Mouse (Mus musculus): Measurements from ENCODE around the gene Cxcl17. TPM values are rescaled to one million over a fixed set of nuclear protein-coding genes. Genes with fewer than 3 reads are reported as not detected.
"Not testable (repeated sequence)": the region's sequence is repeated elsewhere in the genome, so short reads cannot be mapped to it uniquely, and the experiment has no call there.

Gene Cxcl17
- polyA plus RNA-seq (2012; rRNA removed), result not detected in 2 replicates

- no peak for TF ChIP-seq POLR2A (IDR thresholded peaks at IDR 0.05; ENCODE audit: extremely low read depth, insufficient read depth, low read length)
- no peak for TF ChIP-seq CTCF (IDR thresholded peaks at IDR 0.05; ENCODE audit: extremely low read depth, insufficient read depth, low read length)
- peak within 1 kb of the TSS; percentile 30; the same call in 1 of the 2 replicates for H3K27ac ChIP-seq (ENCODE audit: insufficient read depth, low read length)
- no peak within 1 kb of the TSS for H3K4me3 ChIP-seq (ENCODE audit: insufficient read depth, low read length)
- H3K4me1 ChIP-seq (ENCODE audit: control insufficient read depth, insufficient read depth, low read length), result no peaks in the 10 kb centered on the region
These were observed at the start of gene Cxcl17 for GRCm38 (mm10) chr7:25412833-25413441. Cxcl17 (minus strand) TSS chr7:25412886.

- H3K4me1 ChIP-seq (ENCODE audit: control insufficient read depth, insufficient read depth, low read length); H3K27ac ChIP-seq (ENCODE audit: insufficient read depth, low read length); H3K4me3 ChIP-seq (ENCODE audit: insufficient read depth, low read length): not testable (repeated sequence)
These were observed 49.3 kb upstream of the Cxcl17 start for GRCm38 (mm10) chr7:25462033-25462337.

GRCm38 (mm10) chr7:25461336-25462032 lies 48.8 kb upstream of the Cxcl17 start:
- not testable (repeated sequence) for H3K4me1 ChIP-seq (ENCODE audit: control insufficient read depth, insufficient read depth, low read length); H3K27ac ChIP-seq (ENCODE audit: insufficient read depth, low read length); H3K4me3 ChIP-seq (ENCODE audit: insufficient read depth, low read length)

- Histone ChIP-seq H3K27ac (ENCODE audit: insufficient read depth, low read length) (no peak overlapping the region), H3K4me1 (ENCODE audit: control insufficient read depth, insufficient read depth, low read length) (no peaks in the 10 kb centered on the region), H3K4me3 (ENCODE audit: insufficient read depth, low read length) (no peak overlapping the region)
- TF ChIP-seq POLR2A (IDR thresholded peaks at IDR 0.05; ENCODE audit: extremely low read depth, insufficient read depth, low read length), result no peak
- TF ChIP-seq CTCF (IDR thresholded peaks at IDR 0.05; ENCODE audit: extremely low read depth, insufficient read depth, low read length), result no peak
These were observed 39.4 kb upstream of the Cxcl17 start for GRCm38 (mm10) chr7:25452103-25452502.

GRCm38 (mm10) chr7:25449913-25450890 lies 37.5 kb upstream of the Cxcl17 start:
- H3K27ac ChIP-seq (ENCODE audit: insufficient read depth, low read length), result no peak overlapping the region
- no peak overlapping the region for H3K4me3 ChIP-seq (ENCODE audit: insufficient read depth, low read length)
- TF ChIP-seq CTCF (IDR thresholded peaks at IDR 0.05; ENCODE audit: extremely low read depth, insufficient read depth, low read length) (no peak), POLR2A (IDR thresholded peaks at IDR 0.05; ENCODE audit: extremely low read depth, insufficient read depth, low read length) (no peak)
- H3K4me1 ChIP-seq (ENCODE audit: control insufficient read depth, insufficient read depth, low read length), result no peaks in the 10 kb centered on the region

GRCm38 (mm10) chr7:25440816-25441153 lies 28.1 kb upstream of the Cxcl17 start:
- no peak overlapping the region for H3K4me3 ChIP-seq (ENCODE audit: insufficient read depth, low read length)
- H3K27ac ChIP-seq (ENCODE audit: insufficient read depth, low read length), result no peak overlapping the region
- no peaks in the 10 kb centered on the region for H3K4me1 ChIP-seq (ENCODE audit: control insufficient read depth, insufficient read depth, low read length)
- TF ChIP-seq CTCF (IDR thresholded peaks at IDR 0.05; ENCODE audit: extremely low read depth, insufficient read depth, low read length) (no peak), POLR2A (IDR thresholded peaks at IDR 0.05; ENCODE audit: extremely low read depth, insufficient read depth, low read length) (no peak)

GRCm38 (mm10) chr7:25439978-25440815 lies 27.5 kb upstream of the Cxcl17 start:
- H3K4me1 ChIP-seq (ENCODE audit: control insufficient read depth, insufficient read depth, low read length), result no peaks in the 10 kb centered on the region
- no peak overlapping the region for H3K27ac ChIP-seq (ENCODE audit: insufficient read depth, low read length)
- H3K4me3 ChIP-seq (ENCODE audit: insufficient read depth, low read length), result no peak overlapping the region
- TF ChIP-seq CTCF (IDR thresholded peaks at IDR 0.05; ENCODE audit: extremely low read depth, insufficient read depth, low read length) (no peak), POLR2A (IDR thresholded peaks at IDR 0.05; ENCODE audit: extremely low read depth, insufficient read depth, low read length) (no peak)

GRCm38 (mm10) chr7:25439124-25439822 lies 26.6 kb upstream of the Cxcl17 start:
- Histone ChIP-seq H3K27ac (ENCODE audit: insufficient read depth, low read length) (no peak overlapping the region), H3K4me3 (ENCODE audit: insufficient read depth, low read length) (no peak overlapping the region), H3K4me1 (ENCODE audit: control insufficient read depth, insufficient read depth, low read length) (no peaks in the 10 kb centered on the region)
- TF ChIP-seq POLR2A (IDR thresholded peaks at IDR 0.05; ENCODE audit: extremely low read depth, insufficient read depth, low read length) (no peak), CTCF (IDR thresholded peaks at IDR 0.05; ENCODE audit: extremely low read depth, insufficient read depth, low read length) (no peak)

GRCm38 (mm10) chr7:25436704-25437103 lies 24.0 kb upstream of the Cxcl17 start:
- Histone ChIP-seq H3K4me1 (ENCODE audit: control insufficient read depth, insufficient read depth, low read length) (no peaks in the 10 kb centered on the region), H3K27ac (ENCODE audit: insufficient read depth, low read length) (peak overlapping the region; percentile 44; the same call in 1 of the 2 replicates), H3K4me3 (ENCODE audit: insufficient read depth, low read length) (no peak overlapping the region)
- TF ChIP-seq POLR2A (IDR thresholded peaks at IDR 0.05; ENCODE audit: extremely low read depth, insufficient read depth, low read length), result no peak
- no peak for TF ChIP-seq CTCF (IDR thresholded peaks at IDR 0.05; ENCODE audit: extremely low read depth, insufficient read depth, low read length)

All from cortical plate, adult 2 months (tissue).